Mouse (Mus musculus) forebrain, embryonic 15.5 days (tissue): ENCODE measurements around the gene Scube3. TPM values are rescaled to one million over a fixed set of nuclear protein-coding genes. Genes with fewer than 3 reads are reported as not detected.
A peak's percentile ranks its signal among the peaks of the same experiment; 100 is the strongest.

Experiments
- ATAC-seq: fragments of 200-750 bp; cut with Nextera tagmentation; replicated peaks from 2 replicates; pipeline ENCODE4 v1.8.0; 2017; ENCODE audit warnings: mild to moderate bottlenecking, moderate TSS enrichment, moderate library complexity
- H3K27ac ChIP-seq: fragments of 300-500 bp; sonication (generic); replicated peaks from 2 replicates; pipeline ENCODE4 v1.5.1; 2015; ENCODE audit warnings: mild to moderate bottlenecking, inconsistent platforms
- H3K27me3 ChIP-seq: fragments of 300-500 bp; sonication (generic); 2 replicates; pipeline ENCODE4 v1.6.1; 2015; ENCODE audit warnings: inconsistent platforms
- H3K36me3 ChIP-seq: fragments of 300-500 bp; sonication (generic); 2 replicates; pipeline ENCODE4 v1.6.1; 2015; ENCODE audit warnings: mild to moderate bottlenecking, inconsistent platforms
- H3K4me1 ChIP-seq: fragments of 300-500 bp; sonication (generic); 2 replicates; pipeline ENCODE4 v1.6.1; 2015; ENCODE audit warnings: inconsistent platforms
- H3K4me2 ChIP-seq: fragments of 300-500 bp; sonication (generic); replicated peaks from 2 replicates; pipeline ENCODE4 v1.6.1; 2015; ENCODE audit warnings: mild to moderate bottlenecking, inconsistent platforms
- H3K4me3 ChIP-seq: fragments of 300-500 bp; sonication (generic); 2 replicates; pipeline ENCODE4 v1.5.1; 2015; ENCODE audit warnings: mild to moderate bottlenecking, inconsistent platforms
- H3K9ac ChIP-seq: fragments of 300-500 bp; sonication (generic); replicated peaks from 2 replicates; pipeline ENCODE4 v1.6.1; 2015; ENCODE audit warnings: mild to moderate bottlenecking, inconsistent platforms
- H3K9me3 ChIP-seq: fragments of 300-500 bp; sonication (generic); 2 replicates; pipeline ENCODE4 v1.6.1; 2016; ENCODE audit warnings: inconsistent platforms
- WGBS: fragments of 180-500 bp; shearing (Covaris S2); methylation state at CpG from one replicate; pipeline ENCODE4 v1.1.7; 2015; ENCODE audit warnings: mixed read lengths; 5-methylcytosine and 5-hydroxymethylcytosine counted together
- polyA plus RNA-seq: library from polyadenylated mRNA; unstranded; fragments of >200 nt; fragmentation: Nextera tagmentation; extraction: Ambion mirVana; gene quantifications from 2 replicates; pipeline ENCODE4 v1.2.1, GENCODE M21; 2015

Gene Scube3
- polyA plus RNA-seq, 1 experiment from 2014 or later, result 4.2 TPM

DNA sequence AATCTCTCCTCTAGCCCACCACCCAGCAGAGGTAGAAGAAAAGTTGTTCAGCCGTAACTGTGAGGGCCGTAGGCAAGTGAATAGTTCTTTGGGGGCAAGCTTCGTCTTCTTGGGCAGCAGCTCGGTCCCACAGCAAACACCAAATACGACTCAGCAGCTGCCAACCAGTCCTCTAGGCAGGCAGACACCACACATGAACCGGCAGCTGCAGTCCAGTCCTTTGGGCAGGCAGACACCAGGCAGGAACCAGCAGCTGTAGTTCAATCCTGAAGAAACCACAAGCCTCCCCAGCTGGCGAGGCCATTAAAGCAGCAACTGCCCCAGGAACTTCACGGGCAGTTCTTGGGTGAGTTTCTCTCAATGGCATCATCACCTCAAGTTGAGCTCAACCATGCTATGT lies 29.7 kb upstream of the Scube3 start:
- Histone ChIP-seq H3K27ac (no peak overlapping the region), H3K9me3 (no peaks in the 10 kb centered on the region), H3K4me3 (no peak overlapping the region), H3K4me2 (no peak overlapping the region), H3K27me3 (no peaks in the 10 kb centered on the region), H3K36me3 (no peaks in the 10 kb centered on the region), H3K9ac (no peak overlapping the region), H3K4me1 (peaks cover 5% of the 10 kb centered on the region)
- 89% methylated on average over 8 of the region's 8 CpGs for WGBS
- ATAC-seq, result no peak

DNA sequence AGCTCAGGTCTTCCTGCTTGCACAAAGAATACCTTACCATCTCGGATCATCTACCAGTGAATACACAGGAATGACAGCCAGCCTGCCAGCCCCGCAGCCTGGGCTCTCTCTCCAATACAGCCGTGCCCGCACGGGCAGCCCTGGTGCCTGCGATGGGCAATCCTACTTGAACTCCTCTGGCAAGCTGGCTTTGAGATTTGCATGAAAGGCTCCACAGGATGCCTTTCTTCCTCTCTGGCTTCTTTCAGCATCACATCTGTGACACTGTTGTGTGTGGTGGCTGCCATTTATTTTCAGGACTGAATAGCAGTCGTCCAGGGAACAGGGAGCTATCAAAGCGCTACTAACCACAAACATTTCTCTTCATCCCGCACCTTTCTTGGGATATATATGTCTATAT lies 25.6 kb upstream of the Scube3 start:
- Histone ChIP-seq H3K9me3 (no peaks in the 10 kb centered on the region), H3K4me1 (peaks cover 4% of the 10 kb centered on the region; the same call in 1 of the 2 replicates), H3K4me2 (no peak overlapping the region), H3K4me3 (no peak overlapping the region), H3K36me3 (no peaks in the 10 kb centered on the region), H3K27me3 (no peaks in the 10 kb centered on the region), H3K27ac (no peak overlapping the region), H3K9ac (no peak overlapping the region)
- WGBS, result 18% methylated on average over 9 of the region's 9 CpGs
- ATAC-seq, result no peak

DNA sequence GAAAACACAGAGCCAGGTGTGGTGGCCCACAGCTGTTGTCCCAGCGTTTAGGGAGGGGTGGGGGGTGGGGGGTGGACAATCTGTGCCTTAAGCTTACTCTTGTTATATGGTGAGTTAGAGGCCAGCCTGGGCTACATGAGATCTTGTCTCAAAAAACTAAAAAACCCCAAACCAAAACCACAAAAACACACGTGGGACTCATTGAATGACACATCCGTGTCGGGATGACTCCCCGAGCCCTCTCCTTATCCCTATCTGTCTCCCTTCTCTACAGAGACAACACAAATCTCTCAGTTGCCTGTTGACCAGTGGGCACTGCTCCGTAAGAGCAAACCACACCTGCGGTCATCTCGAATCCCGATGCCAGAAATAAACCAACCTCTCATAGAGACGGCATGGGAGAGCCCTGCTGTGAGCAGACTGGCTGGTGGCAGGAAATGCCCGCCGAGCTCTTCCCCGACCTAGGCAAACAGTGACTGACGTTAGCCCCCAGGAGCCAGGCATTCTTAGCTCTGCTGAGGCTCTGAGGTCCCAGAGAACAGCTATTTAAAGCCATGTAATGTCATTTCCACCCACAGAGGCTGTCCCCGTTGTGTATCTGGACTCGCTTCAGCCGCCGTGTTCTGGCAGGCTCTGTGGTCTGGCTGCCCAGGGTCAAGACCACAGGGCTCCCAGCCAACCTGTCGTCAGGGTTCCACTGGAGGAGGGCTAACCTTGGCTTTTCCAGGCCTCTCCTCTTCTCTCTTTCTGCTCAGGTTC lies 24.3 kb upstream of the Scube3 start:
- H3K4me1 ChIP-seq, result peaks cover 4% of the 10 kb centered on the region; the same call in 1 of the 2 replicates
- H3K4me2 ChIP-seq, result no peak overlapping the region
- 65% methylated on average over 19 of the region's 19 CpGs for WGBS
- no peaks in the 10 kb centered on the region for H3K36me3 ChIP-seq
- no peak overlapping the region for H3K9ac ChIP-seq
- H3K27me3 ChIP-seq, result no peaks in the 10 kb centered on the region
- H3K9me3 ChIP-seq, result no peaks in the 10 kb centered on the region
- no peak overlapping the region for H3K4me3 ChIP-seq
- no peak for ATAC-seq
- H3K27ac ChIP-seq, result no peak overlapping the region

DNA sequence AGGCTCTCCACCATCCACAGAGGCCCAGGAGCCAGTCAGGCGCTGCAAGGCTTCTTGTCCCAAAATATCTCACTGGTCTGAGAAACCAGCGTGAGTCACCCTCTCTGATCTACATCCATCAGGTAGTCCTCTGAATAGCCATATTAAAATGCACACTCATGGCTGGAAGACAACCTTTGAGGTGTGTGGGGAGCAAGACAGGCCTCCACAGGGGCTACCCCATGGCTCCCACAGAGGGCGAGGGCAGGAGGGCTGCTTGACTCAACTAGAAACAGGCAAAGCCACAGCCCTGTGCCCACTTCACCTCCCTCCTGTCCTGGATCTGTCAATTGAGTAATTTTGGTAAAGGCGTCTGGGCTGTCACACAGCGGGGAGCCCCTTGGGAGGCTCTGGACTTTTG lies 21.5 kb upstream of the Scube3 start:
- Histone ChIP-seq H3K9me3 (no peaks in the 10 kb centered on the region), H3K27me3 (no peaks in the 10 kb centered on the region), H3K4me2 (no peak overlapping the region), H3K27ac (no peak overlapping the region), H3K9ac (no peak overlapping the region), H3K4me1 (peaks cover 10% of the 10 kb centered on the region; the same call in 1 of the 2 replicates), H3K4me3 (no peak overlapping the region), H3K36me3 (no peaks in the 10 kb centered on the region)
- ATAC-seq, result no peak
- 73% methylated on average over 5 of the region's 5 CpGs for WGBS

DNA sequence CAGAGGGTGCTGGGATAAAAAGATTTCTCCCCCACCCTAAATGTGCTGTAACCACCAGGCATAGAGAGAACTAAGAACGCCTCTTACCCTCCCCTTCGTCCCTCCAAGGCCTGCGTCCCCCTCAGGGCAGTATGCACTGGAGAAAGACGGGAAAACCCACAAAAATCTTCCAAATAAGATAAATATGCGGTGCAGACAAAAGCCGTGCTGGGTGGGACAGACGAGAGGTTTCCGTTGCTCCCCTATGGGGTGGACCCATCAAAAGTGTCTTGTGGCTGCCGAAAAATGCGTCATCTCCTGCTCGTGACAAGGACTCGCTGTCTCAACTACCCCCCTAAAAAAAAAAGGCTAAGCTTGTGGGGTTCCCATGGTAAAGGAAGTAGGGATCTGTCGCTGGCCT lies 19.0 kb upstream of the Scube3 start:
- H3K4me1 ChIP-seq, result 0 out of 2 replicates have a peak, but pooled peaks cover 6% of the 10 kb centered on the region
- no peak overlapping the region for H3K27ac ChIP-seq
- no peak overlapping the region for H3K4me3 ChIP-seq
- no peak overlapping the region for H3K9ac ChIP-seq
- no peaks in the 10 kb centered on the region for H3K9me3 ChIP-seq
- H3K27me3 ChIP-seq, result no peaks in the 10 kb centered on the region
- no peaks in the 10 kb centered on the region for H3K36me3 ChIP-seq
- no peak for ATAC-seq
- WGBS, result 63% methylated on average over 13 of the region's 13 CpGs
- no peak overlapping the region for H3K4me2 ChIP-seq

DNA sequence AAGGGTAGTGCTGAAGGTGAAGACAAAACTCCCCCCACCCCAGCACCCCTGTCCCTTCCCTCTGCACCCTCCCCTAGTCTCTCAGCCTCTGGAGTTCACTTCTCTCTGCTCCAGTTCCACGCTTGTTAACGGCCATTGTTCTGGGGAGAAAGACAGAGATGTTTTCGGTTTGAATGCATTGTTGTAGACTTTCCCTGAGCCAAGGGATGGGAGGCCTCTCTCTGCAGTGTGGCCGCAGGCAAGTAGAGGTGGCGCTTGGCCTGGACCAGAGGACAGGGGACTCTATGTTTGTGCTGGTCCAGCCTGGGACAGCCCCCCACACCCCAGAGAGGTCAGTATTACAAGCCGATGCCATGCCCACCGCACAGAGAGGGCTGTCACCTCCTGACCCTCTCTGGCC lies 18.3 kb upstream of the Scube3 start:
- 12% methylated on average over 7 of the region's 7 CpGs for WGBS
- ATAC-seq, result no peak
- H3K4me2 ChIP-seq, result no peak overlapping the region
- H3K4me1 ChIP-seq, result 0 out of 2 replicates have a peak, but pooled peaks cover 6% of the 10 kb centered on the region
- H3K27me3 ChIP-seq, result no peaks in the 10 kb centered on the region
- no peak overlapping the region for H3K27ac ChIP-seq
- H3K9me3 ChIP-seq, result no peaks in the 10 kb centered on the region
- no peaks in the 10 kb centered on the region for H3K36me3 ChIP-seq
- H3K9ac ChIP-seq, result no peak overlapping the region
- H3K4me3 ChIP-seq, result no peak overlapping the region

DNA sequence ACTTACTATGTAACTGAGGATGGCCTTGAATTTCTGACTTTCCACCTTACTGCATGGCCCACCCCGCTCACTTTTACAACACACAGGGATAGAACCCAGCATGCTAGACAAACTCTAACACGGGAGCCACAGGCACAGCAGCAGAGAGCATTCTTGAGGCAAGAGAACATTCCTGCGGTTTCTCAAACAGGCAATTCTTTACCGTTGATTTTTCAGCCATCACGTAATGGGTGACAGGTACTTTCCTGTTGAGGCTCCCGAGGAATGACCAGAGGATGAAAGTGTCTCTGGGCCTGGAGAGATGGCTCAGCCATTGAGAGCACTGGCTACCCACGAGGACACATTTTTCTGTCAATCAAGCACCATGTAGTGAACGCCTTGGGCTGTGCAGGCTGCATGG lies 17.6 kb upstream of the Scube3 start:
- Histone ChIP-seq H3K4me2 (no peak overlapping the region), H3K4me1 (0 out of 2 replicates have a peak, but pooled peaks cover 6% of the 10 kb centered on the region), H3K9me3 (no peaks in the 10 kb centered on the region), H3K27me3 (no peaks in the 10 kb centered on the region), H3K36me3 (no peaks in the 10 kb centered on the region), H3K9ac (no peak overlapping the region), H3K4me3 (no peak overlapping the region), H3K27ac (no peak overlapping the region)
- ATAC-seq, result no peak
- WGBS, result 72% methylated on average over 8 of the region's 8 CpGs

DNA sequence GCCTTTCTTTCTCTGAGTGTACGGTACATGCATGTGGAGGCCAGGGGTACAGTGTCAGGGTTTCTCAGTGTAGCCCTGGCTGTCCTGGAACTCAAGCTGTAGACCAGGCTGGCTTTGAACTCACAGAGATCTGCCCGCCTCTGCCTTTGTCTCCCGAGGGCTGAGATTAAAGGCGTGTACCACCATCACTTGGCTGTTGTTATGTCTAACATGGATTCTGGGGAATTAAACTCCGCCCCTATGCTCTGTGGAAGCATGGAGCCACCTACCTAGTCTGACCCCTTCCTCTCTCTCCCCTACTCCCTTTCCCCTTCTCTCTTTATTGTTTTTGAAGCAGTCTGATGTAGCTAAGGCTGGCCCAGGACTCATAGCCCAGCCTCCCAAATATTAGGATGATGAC lies 12.1 kb upstream of the Scube3 start:
- no peak overlapping the region for H3K4me2 ChIP-seq
- H3K36me3 ChIP-seq, result no peaks in the 10 kb centered on the region
- no peak overlapping the region for H3K4me3 ChIP-seq
- no peak overlapping the region for H3K9ac ChIP-seq
- no peak overlapping the region for H3K27ac ChIP-seq
- H3K4me1 ChIP-seq, result peaks cover 4% of the 10 kb centered on the region; the same call in 1 of the 2 replicates
- no peaks in the 10 kb centered on the region for H3K27me3 ChIP-seq
- no peaks in the 10 kb centered on the region for H3K9me3 ChIP-seq
- ATAC-seq, result no peak
- WGBS, result 88% methylated on average over 5 of the region's 5 CpGs

DNA sequence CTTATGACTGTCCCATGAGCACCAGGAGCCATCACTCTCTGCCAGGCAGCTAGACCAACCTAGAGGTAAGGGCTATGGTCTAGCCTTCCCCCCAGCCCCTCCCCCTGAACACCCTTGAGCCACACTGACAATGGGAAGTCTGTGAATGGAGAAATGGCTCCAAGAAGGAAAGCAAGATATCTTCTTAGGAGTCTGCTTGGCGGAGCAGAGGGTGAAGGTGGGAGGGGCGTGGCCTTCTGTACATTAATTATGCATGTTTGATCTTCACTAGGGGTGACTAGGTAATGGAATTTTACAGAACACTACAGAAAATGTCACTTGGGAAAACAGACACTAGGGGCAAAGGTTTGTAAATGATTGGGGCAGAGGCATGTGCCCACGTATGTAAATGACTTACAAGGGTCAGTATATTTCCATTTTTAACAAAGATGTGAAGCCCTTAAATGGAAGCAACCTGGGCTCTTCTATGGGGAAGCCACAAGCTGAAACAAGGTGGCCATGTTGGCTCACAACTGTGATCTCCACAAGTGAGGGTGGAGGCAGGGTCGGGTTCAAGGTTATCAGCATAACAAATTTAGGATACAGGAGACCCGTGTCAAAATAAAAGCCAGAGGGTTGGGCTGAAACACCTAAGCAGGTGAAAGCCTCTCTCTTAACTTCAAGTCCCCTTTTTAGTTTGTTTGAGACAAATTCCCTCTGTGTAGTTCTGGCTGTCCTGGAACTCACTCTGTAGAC lies 11.4 kb upstream of the Scube3 start:
- H3K36me3 ChIP-seq, result no peaks in the 10 kb centered on the region
- no peaks in the 10 kb centered on the region for H3K9me3 ChIP-seq
- ATAC-seq, result no peak
- H3K4me2 ChIP-seq, result no peak overlapping the region
- no peaks in the 10 kb centered on the region for H3K27me3 ChIP-seq
- H3K27ac ChIP-seq, result no peak overlapping the region
- H3K4me1 ChIP-seq, result peaks cover 4% of the 10 kb centered on the region; the same call in 1 of the 2 replicates
- no peak overlapping the region for H3K4me3 ChIP-seq
- H3K9ac ChIP-seq, result no peak overlapping the region
- 66% methylated on average over 5 of the region's 5 CpGs for whole genome bisulfite sequencing

DNA sequence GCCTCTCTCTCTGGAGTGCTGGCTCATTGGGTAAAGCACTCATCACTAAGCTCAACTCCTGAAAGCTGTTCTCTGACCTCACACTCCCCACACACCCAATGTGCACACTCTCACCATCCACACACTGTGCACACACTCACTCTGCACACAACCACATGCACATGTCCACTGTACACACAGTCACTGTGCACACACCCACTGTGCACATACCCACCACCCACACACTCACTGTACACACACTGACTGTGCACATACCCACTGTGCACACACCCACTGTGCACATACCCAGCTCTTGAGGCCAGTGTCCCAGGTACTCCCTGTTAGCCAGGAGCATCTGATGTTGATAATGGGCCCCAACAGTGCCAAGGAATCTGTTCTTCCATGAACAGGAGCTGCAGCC lies 10.8 kb upstream of the Scube3 start:
- no peak for ATAC-seq
- H3K4me3 ChIP-seq, result no peak overlapping the region
- H3K4me1 ChIP-seq, result peaks cover 6% of the 10 kb centered on the region
- H3K27me3 ChIP-seq, result no peaks in the 10 kb centered on the region
- H3K9me3 ChIP-seq, result no peaks in the 10 kb centered on the region
- H3K27ac ChIP-seq, result no peak overlapping the region
- H3K36me3 ChIP-seq, result no peaks in the 10 kb centered on the region
- no peak overlapping the region for H3K4me2 ChIP-seq
- H3K9ac ChIP-seq, result no peak overlapping the region

DNA sequence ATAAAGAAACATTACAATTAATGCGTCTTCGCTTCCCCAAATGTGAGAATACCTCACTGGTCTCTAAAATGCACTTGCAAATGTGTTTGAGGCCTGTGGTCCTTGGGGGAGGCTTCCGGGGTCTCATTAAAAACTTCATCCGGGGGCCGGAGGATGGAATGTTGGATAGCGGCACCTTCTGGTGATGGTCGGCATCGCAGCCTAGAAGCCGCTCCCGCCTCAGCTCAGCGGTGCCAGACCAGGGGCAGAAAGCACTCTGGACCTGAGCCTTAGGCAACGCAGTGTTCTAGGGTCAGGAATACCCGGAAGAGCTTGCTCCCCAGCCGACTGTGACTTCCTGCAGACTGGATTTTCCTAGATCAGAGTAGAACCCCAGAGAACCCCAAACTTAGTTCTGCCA lies 8.7 kb upstream of the Scube3 start:
- Histone ChIP-seq H3K4me2 (peak overlapping the region; percentile 21; the same call in 1 of the 2 replicates), H3K9ac (no peak overlapping the region)
- ATAC-seq, result no peak

DNA sequence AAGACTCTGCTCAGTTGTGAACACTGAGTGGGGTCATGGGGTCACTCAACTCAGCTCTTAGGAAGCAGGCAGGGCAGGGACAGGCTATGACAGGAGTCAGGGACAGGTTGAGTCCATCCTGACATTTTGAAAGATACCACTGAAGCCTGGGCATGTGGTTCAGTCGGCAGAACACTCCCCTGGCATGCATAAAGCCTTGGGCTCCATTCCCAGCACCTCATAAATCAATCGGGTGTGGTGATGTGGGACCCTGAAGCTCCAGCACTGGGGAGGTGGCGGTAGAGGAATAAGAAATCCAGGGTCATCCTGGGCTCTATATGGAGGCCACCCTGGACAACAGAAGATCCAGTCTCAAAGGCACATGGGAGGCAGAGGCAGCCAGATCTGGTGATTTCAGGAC lies 6.4 kb upstream of the Scube3 start:
- Histone ChIP-seq H3K36me3 (no peaks in the 10 kb centered on the region), H3K27ac (no peak overlapping the region), H3K4me3 (no peak overlapping the region), H3K9me3 (no peaks in the 10 kb centered on the region), H3K9ac (no peak overlapping the region), H3K27me3 (no peaks in the 10 kb centered on the region), H3K4me1 (peaks cover 15% of the 10 kb centered on the region), H3K4me2 (no peak overlapping the region)
- WGBS, result 72% methylated on average over 3 of the region's 3 CpGs
- no peak for ATAC-seq

More for the DNA sequence above, 8.7 kb upstream of the Scube3 start:
- no peak overlapping the region for H3K4me3 ChIP-seq
- 4% methylated on average over 14 of the region's 14 CpGs for WGBS
- peaks cover 11% of the 10 kb centered on the region for H3K4me1 ChIP-seq
- no peaks in the 10 kb centered on the region for H3K27me3 ChIP-seq
- H3K27ac ChIP-seq, result no peak overlapping the region
- no peaks in the 10 kb centered on the region for H3K9me3 ChIP-seq
- H3K36me3 ChIP-seq, result no peaks in the 10 kb centered on the region
